Mouse (Mus musculus) CH12.LX (cell line): ENCODE data around the gene Itpk1. TPM values are rescaled to one million over a fixed set of nuclear protein-coding genes. Genes with fewer than 3 reads are reported as not detected.

Experiments used
- DNase-seq: peaks from one replicate; pipeline ENCODE4 v3.0.0-alpha.2; 2013; ENCODE audit errors: extremely low read depth
- H3K27ac ChIP-seq: 2 replicates; pipeline ENCODE4 v1.5.1; 2012; ENCODE audit warnings: low read depth, mild to moderate bottlenecking, control low read depth, moderate library complexity; ENCODE audit not compliant: insufficient read depth
- H3K27me3 ChIP-seq: replicated peaks from 2 replicates; pipeline ENCODE3; 2012; ENCODE audit warnings: inconsistent platforms
- H3K36me3 ChIP-seq, 2 experiments: replicated peaks in 1 of 2; 2 replicates each; pipeline versions ENCODE3 to v1.6.1; 2012; ENCODE audit warnings: inconsistent platforms in 1 of 2, low read length in 1 of 2, mild to moderate bottlenecking in 1 of 2, mixed read lengths in 1 of 2, moderate library complexity in 1 of 2; ENCODE audit not compliant: control insufficient read depth in 1 of 2, insufficient read depth in 1 of 2
- H3K4me1 ChIP-seq, 2 experiments: 2 replicates each; pipeline ENCODE4 v1.6.1; 2012; ENCODE audit warnings: inconsistent platforms in 1 of 2, moderate library complexity in 1 of 2; ENCODE audit not compliant: insufficient read depth in 2 of 2, control insufficient read depth in 1 of 2
- H3K4me2 ChIP-seq: 2 replicates; pipeline ENCODE4 v1.6.1; 2012; ENCODE audit warnings: low read depth, mild to moderate bottlenecking, control low read depth; ENCODE audit not compliant: poor library complexity, insufficient read depth, severe bottlenecking
- H3K4me3 ChIP-seq, 3 experiments: fragments of 150-350 bp in 1 of 3; sonication (generic) in 1 of 3; replicated peaks in 1 of 3; 2 replicates each; pipeline versions ENCODE3 to v1.5.1; 2011 to 2012; ENCODE audit warnings: low read depth in 2 of 3, low read length in 2 of 3, mild to moderate bottlenecking in 2 of 3, moderate library complexity in 2 of 3, control low read depth in 1 of 3, improper control_type of control experiment in 1 of 3, inconsistent platforms in 1 of 3, mixed read lengths in 1 of 3; ENCODE audit not compliant: poor library complexity in 1 of 3
- H3K79me2 ChIP-seq: replicated peaks from 2 replicates; pipeline ENCODE4 v1.6.1; 2012; ENCODE audit warnings: mild to moderate bottlenecking, moderate library complexity; ENCODE audit not compliant: control insufficient read depth, poor library complexity, insufficient read depth, severe bottlenecking; ENCODE audit errors: extremely low read depth
- H3K9ac ChIP-seq: 2 replicates; pipeline ENCODE4 v1.6.1; 2012; ENCODE audit warnings: low read depth, mild to moderate bottlenecking, control low read depth, moderate library complexity; ENCODE audit not compliant: insufficient read depth
- H3K9me3 ChIP-seq: replicated peaks from 2 replicates; pipeline ENCODE3; 2012; ENCODE audit warnings: low read length, inconsistent platforms, mixed read lengths
- ETS1 ChIP-seq: conservative IDR thresholded peaks from 2 replicates; pipeline ENCODE4 v1.6.1; 2012; ENCODE audit warnings: low read depth, mild to moderate bottlenecking, inconsistent platforms, low read length, improper control_type of control experiment, moderate library complexity
- IRF4 ChIP-seq: IDR thresholded peaks from 2 replicates; pipeline ENCODE4 v1.6.1; 2014; ENCODE audit warnings: low read depth, mild to moderate bottlenecking, inconsistent platforms, low read length, improper control_type of control experiment
- JUND ChIP-seq: conservative IDR thresholded peaks from 2 replicates; pipeline ENCODE4 v1.6.1; 2011; ENCODE audit warnings: low read depth, low read length, improper control_type of control experiment
- KAT2A ChIP-seq: IDR thresholded peaks from 2 replicates; pipeline ENCODE4 v1.6.1; 2012; ENCODE audit warnings: low read length, improper control_type of control experiment, inconsistent platforms; ENCODE audit not compliant: insufficient replicate concordance
- MAFK ChIP-seq: IDR thresholded peaks from 2 replicates; pipeline ENCODE4 v1.6.1; 2011; ENCODE audit warnings: low read length, improper control_type of control experiment; ENCODE audit not compliant: insufficient replicate concordance
- MAZ ChIP-seq: IDR thresholded peaks from 2 replicates; pipeline ENCODE4 v1.6.1; 2012; ENCODE audit warnings: low read depth, mild to moderate bottlenecking, inconsistent platforms, low read length, improper control_type of control experiment, moderate library complexity
- MXI1 ChIP-seq: IDR thresholded peaks from 2 replicates; pipeline ENCODE4 v1.6.1; 2011; ENCODE audit warnings: mild to moderate bottlenecking, low read depth, low read length, improper control_type of control experiment
- MYC ChIP-seq: IDR thresholded peaks from 2 replicates; pipeline ENCODE4 v1.6.1; 2011; ENCODE audit warnings: low read depth, mild to moderate bottlenecking, improper control_type of control experiment, low read length
- NELFE ChIP-seq: IDR thresholded peaks from 2 replicates; pipeline ENCODE4 v1.6.1; 2011; ENCODE audit warnings: low read depth, low read length, improper control_type of control experiment
- POLR2A ChIP-seq: IDR thresholded peaks from 2 replicates; pipeline ENCODE4 v1.6.1; 2011; ENCODE audit warnings: low read depth, mild to moderate bottlenecking, improper control_type of control experiment, low read length
- RAD21 ChIP-seq: IDR thresholded peaks from 2 replicates; pipeline ENCODE4 v1.6.1; 2011; ENCODE audit warnings: low read depth, mild to moderate bottlenecking, low read length, improper control_type of control experiment, moderate library complexity
- TBP ChIP-seq: conservative IDR thresholded peaks from 2 replicates; pipeline ENCODE4 v1.6.1; 2011; ENCODE audit warnings: low read depth, low read length, improper control_type of control experiment
- TCF12 ChIP-seq: IDR thresholded peaks from 2 replicates; pipeline ENCODE4 v1.6.1; 2014; ENCODE audit warnings: low read depth, mild to moderate bottlenecking, inconsistent platforms, low read length, improper control_type of control experiment
- UBTF ChIP-seq: IDR thresholded peaks from 2 replicates; pipeline ENCODE4 v1.6.1; 2012; ENCODE audit warnings: low read depth, mild to moderate bottlenecking, inconsistent platforms, low read length, improper control_type of control experiment, moderate library complexity
- USF1 ChIP-seq: IDR thresholded peaks from 2 replicates; pipeline ENCODE4 v1.6.1; 2014; ENCODE audit warnings: low read depth, mild to moderate bottlenecking, inconsistent platforms, low read length, improper control_type of control experiment
- ZC3H11A ChIP-seq: IDR thresholded peaks from 2 replicates; pipeline ENCODE4 v1.6.1; 2012; ENCODE audit warnings: low read depth, mild to moderate bottlenecking, inconsistent platforms, low read length, improper control_type of control experiment
- ZKSCAN1 ChIP-seq: IDR thresholded peaks from 2 replicates; pipeline ENCODE4 v1.6.1; 2012; ENCODE audit warnings: low read depth, inconsistent platforms, low read length, improper control_type of control experiment, borderline replicate concordance
- ZNF384 ChIP-seq: IDR thresholded peaks from 2 replicates; pipeline ENCODE4 v1.6.1; 2012; ENCODE audit warnings: low read depth, low read length, improper control_type of control experiment, inconsistent platforms
- dilution Hi-C: fragments of 300-500 bp; cut with MboI; formaldehyde crosslinking; loops from 2 replicates; pipeline ENCODE4 v1.14.3; 2020; ENCODE audit warnings: low sequenced_read_pairs; ENCODE audit not compliant: extremely low pct_unique_long_range_greater_than_20kb, extremely low pct_ligation_motif_present
- in situ Hi-C: fragments of 300-500 bp; cut with MboI; formaldehyde crosslinking; loops from 3 replicates; pipeline ENCODE4 v1.14.3; 2019; ENCODE audit warnings: low sequenced_read_pairs, low pct_ligation_motif_present, low pct_unique_long_range_greater_than_20kb, mixed read lengths
- polyA plus RNA-seq: library from polyadenylated mRNA; unstranded; fragments of >175 nt; gene quantifications from 2 replicates; pipeline ENCODE4 v1.2.1, GENCODE M21; 2012; ENCODE audit warnings: low read depth; ENCODE audit not compliant: insufficient read length
- total RNA-seq, 2 experiments: library from RNA; depleted of rRNA; stranded (reverse); fragments of 300-350 nt in 1 of 2; fragments of >200 nt in 1 of 2; gene quantifications; 2 replicates each; pipeline ENCODE4 v1.2.3; 2012 to 2014

The Itpk1 gene
- total and polyA plus RNA-seq, 3 experiments: 14.0 to 25.1 (median 19.2) TPM

GRCm38 (mm10) chr12:102524216-102524615 is 180.5 kb downstream of the Itpk1 start:
- Histone ChIP-seq H3K36me3 (no peaks in the 10 kb centered on the region), H3K9me3 (no peaks in the 10 kb centered on the region), H3K4me3 (no peak overlapping the region), H3K27ac (no peak overlapping the region), H3K4me1 (peaks cover 3 to 47% of the 10 kb centered on the region in 2 experiments; a peak in 3 of 4 replicates), H3K4me2 (no peak overlapping the region), H3K79me2 (no peaks in the 10 kb centered on the region), H3K27me3 (no peaks in the 10 kb centered on the region), H3K9ac (no peak overlapping the region)
- in situ Hi-C loops (no loop called here), dilution Hi-C loops (no loop called here)
- peak; percentile 34 for DNase-seq
- TF ChIP-seq JUND: no peak
- TF ChIP-seq MAFK: no peak
- TF ChIP-seq MXI1: no peak
- TF ChIP-seq NELFE: no peak
- no peak for TF ChIP-seq MYC
- TF ChIP-seq TBP: no peak
- no peak for TF ChIP-seq ZKSCAN1
- no peak for TF ChIP-seq MAZ
- no peak for TF ChIP-seq ZNF384

GRCm38 (mm10) chr12:102521777-102522319 is 182.9 kb downstream of the Itpk1 start:
- dilution Hi-C loops (no loop called here), in situ Hi-C loops (no loop called here)
- H3K4me2 ChIP-seq: no peak overlapping the region
- no peaks in the 10 kb centered on the region for H3K79me2 ChIP-seq
- no peak overlapping the region for H3K9ac ChIP-seq
- no peaks in the 10 kb centered on the region for H3K36me3 ChIP-seq
- H3K4me3 ChIP-seq: no peak overlapping the region
- peaks cover 0 to 23% of the 10 kb centered on the region in 2 experiments; a peak in 2 of 4 replicates for H3K4me1 ChIP-seq
- H3K27me3 ChIP-seq: no peaks in the 10 kb centered on the region
- H3K9me3 ChIP-seq: no peaks in the 10 kb centered on the region
- no peak for TF ChIP-seq TCF12
- no peak for TF ChIP-seq MAZ
- TF ChIP-seq UBTF: no peak
- TF ChIP-seq IRF4: no peak
- no peak for TF ChIP-seq ETS1
- no peak for TF ChIP-seq KAT2A
- TF ChIP-seq ZC3H11A: no peak
- TF ChIP-seq POLR2A: no peak
- no peak for TF ChIP-seq USF1
- TF ChIP-seq RAD21: no peak
- H3K27ac ChIP-seq: no peak overlapping the region
- no peak for DNase-seq
